Comparison of ENCODE assay signal across 9 mouse cellular contexts in the genomic region with DNA sequence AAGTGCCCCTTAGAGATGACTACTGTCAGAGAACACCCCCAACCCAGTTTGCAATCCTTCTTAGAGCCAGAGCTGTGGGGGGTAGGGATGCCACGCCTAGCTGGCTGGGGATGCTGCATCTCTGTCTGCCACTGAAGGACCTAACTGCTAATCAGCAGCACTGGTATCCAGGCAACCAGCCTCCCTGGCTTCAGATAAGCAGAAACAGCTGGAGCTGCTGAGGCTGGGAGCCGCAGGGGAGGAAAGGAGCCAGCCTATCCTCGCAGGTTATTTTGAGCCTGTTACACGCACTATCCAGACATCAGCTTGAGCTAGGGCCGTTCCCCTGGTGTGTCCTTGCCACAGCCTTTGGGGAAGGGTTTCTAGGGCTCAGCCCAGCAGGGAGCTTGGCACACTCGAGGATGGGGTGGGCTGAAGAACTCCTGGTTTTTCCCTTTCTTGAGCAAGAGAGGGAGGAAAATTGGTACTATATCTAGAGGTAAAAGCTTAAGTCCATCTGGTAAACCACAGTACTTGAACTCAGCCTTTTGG.
DNase-seq lines count a peak whose midpoint lies in the region; ATAC-seq and TF ChIP-seq lines count a peak whose summit lies in the region.
"Had no signal": no experiment of that assay in that cellular context is flagged by ENCODE, and none has a peak within 500 bp of the region (broad histone marks: within the 10 kb centered on the region; RNA-seq: fewer than 3 reads in every experiment).

No protein-coding gene starts in this region.

- H3K4me3 ChIP-seq in forebrain, embryonic 14.5 days (ENCODE audit: low read depth, low read length) = no peak overlapping the region
- no peak overlapping the region for H3K4me3 ChIP-seq in limb, embryonic 13.5 days
- H3K4me3 ChIP-seq in olfactory bulb, adult 2 months (ENCODE audit: insufficient read depth, low read depth, low read length) = no peak overlapping the region

- TF ChIP-seq POLR2A in olfactory bulb, adult 2 months (IDR thresholded peaks at IDR 0.05; ENCODE audit: insufficient read depth, low read depth, low read length) = no peak

- no peaks in the 10 kb centered on the region for H3K36me3 ChIP-seq in forebrain, embryonic 14.5 days (ENCODE audit: control insufficient read depth, insufficient read depth, low read length)
- H3K36me3 ChIP-seq in limb, embryonic 13.5 days = no peaks in the 10 kb centered on the region

- H3K9ac ChIP-seq in forebrain, embryonic 14.5 days (ENCODE audit: low read length) = peak overlapping the region; percentile 26
- H3K9ac ChIP-seq in limb, embryonic 13.5 days = 0 out of 2 replicates have a peak overlapping the region, but pooled peaks have one; percentile 39

- H3K4me1 ChIP-seq in forebrain, embryonic 14.5 days (ENCODE audit: control insufficient read depth, insufficient read depth, low read length) = peaks cover 54% of the 10 kb centered on the region
- H3K4me1 ChIP-seq in limb, embryonic 13.5 days = peaks cover 55% of the 10 kb centered on the region
- peaks cover 67% of the 10 kb centered on the region for H3K4me1 ChIP-seq in olfactory bulb, adult 2 months (ENCODE audit: control insufficient read depth, insufficient read depth, low read length)

- intact Hi-C loops in heart, postnatal 10 days (cut with DNase I) = loop anchor here (2.0 kb wide), 1 partner anchor 15 kb away; no protein-coding TSS in a partner anchor

- WGBS in forebrain, embryonic 14.5 days = under 1% methylated on average over 6 of the region's 6 CpGs
- 0% methylated on average over 6 of the region's 6 CpGs for WGBS in limb, embryonic 13.5 days
- 14% methylated on average over 6 of the region's 6 CpGs for whole genome bisulfite sequencing in olfactory bulb, adult 2 months

- DNase-seq in cerebellum, postnatal 14 days = peak; percentile 55 to 59
- no peak for DNase-seq in cerebellum, adult 18-20 months
- DNase-seq in Muller cell, postnatal 12 days (ENCODE audit: inconsistent ontology term) = peak; percentile 27
- DNase-seq in forebrain, embryonic 14.5 days (ENCODE audit: low spot score) = peak; percentile 96
- DNase-seq in heart, postnatal 10 days = peak; percentile 82 to 87
- DNase-seq in thymus, postnatal 25 days = no peak

- peak overlapping the region; percentile 12; the same call in 1 of the 2 replicates for H3K4me2 ChIP-seq in forebrain, embryonic 14.5 days (ENCODE audit: low read length)
- H3K4me2 ChIP-seq in limb, embryonic 13.5 days (replicated peaks) = 0 out of 2 replicates have a peak overlapping the region, but pooled peaks have one; percentile 12

- ATAC-seq in forebrain, embryonic 14.5 days = peak; percentile 84
- ATAC-seq in limb, embryonic 13.5 days (ENCODE audit: low FRiP score, low read depth) = peak; percentile 84
- ATAC-seq: Patski had no signal

- no peak for TF ChIP-seq CTCF in olfactory bulb, adult 2 months (IDR thresholded peaks at IDR 0.05; ENCODE audit: insufficient read depth, low read depth, low read length)

- no peaks in the 10 kb centered on the region for H3K27me3 ChIP-seq in forebrain, embryonic 14.5 days (replicated peaks; ENCODE audit: control insufficient read depth, insufficient read depth, low read length)
- no peaks in the 10 kb centered on the region for H3K27me3 ChIP-seq in limb, embryonic 13.5 days
- H3K27me3 ChIP-seq: Patski had no signal

- peak overlapping the region; percentile 95 for H3K27ac ChIP-seq in forebrain, embryonic 14.5 days (ENCODE audit: low read depth, low read length)
- H3K27ac ChIP-seq in limb, embryonic 13.5 days = peak overlapping the region; percentile 87
- peak overlapping the region; percentile 98 for H3K27ac ChIP-seq in olfactory bulb, adult 2 months (ENCODE audit: insufficient read depth, low read depth, low read length)

- H3K9me3 ChIP-seq in forebrain, embryonic 14.5 days (replicated peaks; ENCODE audit: control insufficient read depth, low read length) = no peaks in the 10 kb centered on the region
- H3K9me3 ChIP-seq in limb, embryonic 13.5 days = no peaks in the 10 kb centered on the region

Comparison
In these comparisons a context has a peak if more than half of its experiments do, and no peak if none do; other contexts are left out.
1. DNase-seq: peak in cerebellum, postnatal 14 days (2 of 2), Muller cell, postnatal 12 days (single experiment), forebrain, embryonic 14.5 days (single experiment) and heart, postnatal 10 days (2 of 2); none in cerebellum, adult 18-20 months (0 of 2) and thymus, postnatal 25 days (single experiment).
2. Peak in every context shown above with its lines, with median percentiles within 50 percentile points of each other: H3K27ac ChIP-seq.